ENCODE assay signal across 21 mouse cellular contexts in the genomic region with DNA sequence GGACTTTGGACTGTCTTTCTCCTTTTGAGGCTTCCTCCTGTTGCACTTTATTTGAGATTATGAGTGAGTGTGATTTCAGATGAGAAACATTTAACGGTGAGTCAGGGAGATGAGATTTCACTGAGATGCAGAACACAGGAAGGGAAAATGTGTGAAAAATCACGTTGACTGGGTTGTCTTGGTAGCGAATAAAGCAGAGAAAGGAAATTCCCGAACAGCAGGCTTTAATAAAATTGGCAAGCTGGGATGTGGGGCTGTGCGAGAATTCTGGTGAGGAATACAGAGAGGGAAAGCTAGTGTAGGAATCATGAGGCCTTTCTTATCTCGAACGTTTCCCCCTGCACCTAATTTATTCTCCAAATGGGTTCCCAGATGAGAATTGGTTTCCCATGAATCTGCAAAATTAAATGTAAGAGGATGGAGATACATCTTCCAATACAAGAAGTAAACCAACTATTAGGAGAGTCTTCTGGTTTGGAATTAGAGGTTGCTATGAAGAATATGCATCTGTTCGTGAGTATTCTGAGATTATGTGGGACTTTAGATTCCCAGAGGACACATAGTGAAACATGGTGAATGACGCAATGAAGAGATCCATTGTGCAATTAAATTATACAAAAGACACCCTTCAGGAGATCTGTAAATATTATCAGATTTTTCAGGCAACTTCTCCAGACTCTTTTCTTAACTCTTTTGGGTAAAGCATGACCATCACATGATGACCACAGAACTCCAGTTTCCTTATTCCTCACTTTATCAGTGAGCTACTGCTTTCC.
DNase-seq lines count a peak whose midpoint lies in the region; ATAC-seq lines count a peak whose summit lies in the region.
"Had no signal": no experiment of that assay in that cellular context is flagged by ENCODE, and none has a peak within 500 bp of the region (broad histone marks: within the 10 kb centered on the region; RNA-seq: fewer than 3 reads in every experiment).

No protein-coding gene starts in this region.

- H3K9ac ChIP-seq in forebrain, embryonic 14.5 days (ENCODE audit: low read length): no peak overlapping the region
- no peak overlapping the region for H3K9ac ChIP-seq in forebrain, embryonic 15.5 days (replicated peaks)
- H3K9ac ChIP-seq: embryonic facial prominence, embryonic 12.5 days had no signal

- H3K4me1 ChIP-seq in forebrain, embryonic 14.5 days (ENCODE audit: control insufficient read depth, insufficient read depth, low read length): peaks cover 15% of the 10 kb centered on the region; the same call in 1 of the 2 replicates
- H3K4me1 ChIP-seq in forebrain, embryonic 15.5 days: peaks cover 18% of the 10 kb centered on the region
- H3K4me1 ChIP-seq: embryonic facial prominence, embryonic 12.5 days had no signal

- H3K9me3 ChIP-seq in forebrain, embryonic 14.5 days (replicated peaks; ENCODE audit: control insufficient read depth, low read length): peaks cover 6% of the 10 kb centered on the region; the same call in 1 of the 2 replicates
- peaks cover 5% of the 10 kb centered on the region; the same call in 1 of the 2 replicates for H3K9me3 ChIP-seq in forebrain, embryonic 15.5 days
- H3K9me3 ChIP-seq: embryonic facial prominence, embryonic 12.5 days; heart, embryonic 10.5 days had no signal

- no peak overlapping the region for H3K27ac ChIP-seq in forebrain, embryonic 14.5 days (ENCODE audit: low read depth, low read length)
- H3K27ac ChIP-seq in forebrain, embryonic 15.5 days (replicated peaks): no peak overlapping the region
- H3K27ac ChIP-seq: embryonic facial prominence, embryonic 12.5 days; heart, embryonic 10.5 days; hindbrain, postnatal 0 days had no signal

- DNase-seq in forebrain, embryonic 14.5 days (ENCODE audit: low spot score): peak; percentile 49
- DNase-seq in left cerebral cortex, postnatal 14 days (ENCODE audit: low spot score in 2 of 2): peak; percentile 33 to 59
- DNase-seq in left cerebral cortex, adult 18-20 months (ENCODE audit: low spot score in 2 of 2): no peak
- peak; percentile 37 for DNase-seq in adipocyte (ENCODE audit: low spot score)
- DNase-seq in layer of hippocampus, adult 8-10 months (ENCODE audit: low spot score in 2 of 2): peak; percentile 26 to 37
- DNase-seq: adrenal gland, postnatal 36 days; cerebellum, adult 11-12 months; cerebellum, postnatal 10 days; gastrocnemius, postnatal 10 days; kidney, adult 9 months; kidney, postnatal 14 days; lung, postnatal 4 days; midbrain, embryonic 14.5 days; thymus, postnatal 36 days had no signal

- no peaks in the 10 kb centered on the region for H3K36me3 ChIP-seq in forebrain, embryonic 14.5 days (ENCODE audit: control insufficient read depth, insufficient read depth, low read length)
- no peaks in the 10 kb centered on the region for H3K36me3 ChIP-seq in forebrain, embryonic 15.5 days
- H3K36me3 ChIP-seq: embryonic facial prominence, embryonic 12.5 days; heart, embryonic 10.5 days had no signal

- intact Hi-C loops in left cerebral cortex, postnatal 14 days (cut with DNase I): loop anchor here (10.0 kb wide), 1 partner anchor 194 kb away; no protein-coding TSS in a partner anchor

- ATAC-seq in forebrain, embryonic 14.5 days: no peak
- ATAC-seq in forebrain, embryonic 15.5 days (replicated peaks): no peak
- no peak for ATAC-seq in monocyte, adult 5-6 weeks (replicated peaks; ENCODE audit: insufficient number of reproducible peaks, low FRiP score, low TSS enrichment, poor library complexity, severe bottlenecking)
- ATAC-seq in erythroblast, adult 5-6 weeks (replicated peaks; ENCODE audit: low FRiP score, poor library complexity, severe bottlenecking): no peak
- ATAC-seq: hindbrain, postnatal 0 days; intestine, embryonic 16.5 days had no signal

- no peak overlapping the region for H3K4me2 ChIP-seq in forebrain, embryonic 14.5 days (ENCODE audit: low read length)
- H3K4me2 ChIP-seq in forebrain, embryonic 15.5 days (replicated peaks): no peak overlapping the region
- H3K4me2 ChIP-seq: embryonic facial prominence, embryonic 12.5 days had no signal

- 73% methylated on average over 9 of the region's 9 CpGs for WGBS in forebrain, embryonic 14.5 days
- 68% methylated on average over 9 of the region's 9 CpGs for WGBS in forebrain, embryonic 15.5 days

- no peak overlapping the region for H3K4me3 ChIP-seq in forebrain, embryonic 14.5 days (ENCODE audit: low read depth, low read length)
- H3K4me3 ChIP-seq in forebrain, embryonic 15.5 days: no peak overlapping the region
- H3K4me3 ChIP-seq: embryonic facial prominence, embryonic 12.5 days; heart, embryonic 10.5 days had no signal

- H3K27me3 ChIP-seq in forebrain, embryonic 14.5 days (replicated peaks; ENCODE audit: control insufficient read depth, insufficient read depth, low read length): no peaks in the 10 kb centered on the region
- H3K27me3 ChIP-seq in forebrain, embryonic 15.5 days: no peaks in the 10 kb centered on the region
- H3K27me3 ChIP-seq: embryonic facial prominence, embryonic 12.5 days had no signal

Comparison
In these comparisons a context has a peak if more than half of its experiments do, and no peak if none do; other contexts are left out.
1. DNase-seq: peak in forebrain, embryonic 14.5 days (single experiment), left cerebral cortex, postnatal 14 days (2 of 2), adipocyte (single experiment) and layer of hippocampus, adult 8-10 months (2 of 2); none in left cerebral cortex, adult 18-20 months (0 of 2).